Mouse (Mus musculus): ENCODE results near the gene Ptgis. TPM values are rescaled to one million over a fixed set of nuclear protein-coding genes. Genes with fewer than 3 reads are reported as not detected.

Ptgis gene
- polyA plus RNA-seq, 1 experiment from 2014 or later = 0.13 TPM

- no peak for ATAC-seq
- in situ Hi-C loops (cut with MboI; ENCODE audit: low pct_unique_long_range_greater_than_20kb) = no loop called here
- CTCF ChIA-PET = no interaction called here
- H3K27me3 ChIP-seq = no peaks in the 10 kb centered on the region
- DNase-seq (ENCODE audit: low read depth, low spot score) = no peak
- no peak for TF ChIP-seq CTCF (IDR thresholded peaks at IDR 0.05)
- POLR2A ChIA-PET = no interaction called here
These were observed 80.7 kb downstream of the Ptgis start for GRCm38 (mm10) chr2:167159721-167160120.

- in situ Hi-C loops (cut with MboI; ENCODE audit: low pct_unique_long_range_greater_than_20kb) = no loop called here
- ATAC-seq (no peak), DNase-seq (ENCODE audit: low read depth, low spot score) (no peak)
- no peaks in the 10 kb centered on the region for H3K27me3 ChIP-seq
- CTCF ChIA-PET = no interaction called here
- POLR2A ChIA-PET = no interaction called here
- TF ChIP-seq CTCF (IDR thresholded peaks at IDR 0.05) = no peak
These were observed 81.6 kb downstream of the Ptgis start for GRCm38 (mm10) chr2:167158780-167159179.

- no peak for ATAC-seq
These were observed 84.2 kb downstream of the Ptgis start for GRCm38 (mm10) chr2:167156118-167156715.

GRCm38 (mm10) chr2:167155541-167155973 lies 84.8 kb downstream of the Ptgis start:
- in situ Hi-C loops (cut with MboI; ENCODE audit: low pct_unique_long_range_greater_than_20kb) = no loop called here

More at GRCm38 (mm10) chr2:167156118-167156715, 84.2 kb downstream of the Ptgis start:
- in situ Hi-C loops (cut with MboI; ENCODE audit: low pct_unique_long_range_greater_than_20kb) = no loop called here
- CTCF ChIA-PET = no interaction called here
- DNase-seq (ENCODE audit: low read depth, low spot score) = no peak
- no peak for TF ChIP-seq CTCF (IDR thresholded peaks at IDR 0.05)
- no peaks in the 10 kb centered on the region for H3K27me3 ChIP-seq
- POLR2A ChIA-PET = no interaction called here

GRCm38 (mm10) chr2:167150880-167151279 lies 89.5 kb downstream of the Ptgis start:
- POLR2A ChIA-PET = no interaction called here
- no peak for DNase-seq (ENCODE audit: low read depth, low spot score)
- in situ Hi-C loops (cut with MboI; ENCODE audit: low pct_unique_long_range_greater_than_20kb) = no loop called here
- no peak for TF ChIP-seq CTCF (IDR thresholded peaks at IDR 0.05)
- no peaks in the 10 kb centered on the region for H3K27me3 ChIP-seq
- ATAC-seq = no peak
- CTCF ChIA-PET = no interaction called here

More at GRCm38 (mm10) chr2:167155541-167155973, 84.8 kb downstream of the Ptgis start:
- ATAC-seq (no peak), DNase-seq (ENCODE audit: low read depth, low spot score) (no peak)
- no peaks in the 10 kb centered on the region for H3K27me3 ChIP-seq
- ChIA-PET POLR2A (interaction anchor here (1.2 kb wide), 1 partner anchor 10 kb away, joined by 3 read pairs; no protein-coding TSS in a partner anchor), CTCF (no interaction called here)
- no peak for TF ChIP-seq CTCF (IDR thresholded peaks at IDR 0.05)

GRCm38 (mm10) chr2:167150135-167150534 lies 90.3 kb downstream of the Ptgis start:
- CTCF ChIA-PET = no interaction called here
- in situ Hi-C loops (cut with MboI; ENCODE audit: low pct_unique_long_range_greater_than_20kb) = no loop called here

GRCm38 (mm10) chr2:167149035-167149434 lies 91.4 kb downstream of the Ptgis start:
- TF ChIP-seq CTCF (IDR thresholded peaks at IDR 0.05) = no peak
- ATAC-seq (no peak), DNase-seq (ENCODE audit: low read depth, low spot score) (no peak)
- ChIA-PET POLR2A (no interaction called here), CTCF (no interaction called here)
- in situ Hi-C loops (cut with MboI; ENCODE audit: low pct_unique_long_range_greater_than_20kb) = no loop called here
- H3K27me3 ChIP-seq = no peaks in the 10 kb centered on the region

More at GRCm38 (mm10) chr2:167150135-167150534, 90.3 kb downstream of the Ptgis start:
- POLR2A ChIA-PET = interaction anchor here (0.6 kb wide), 1 partner anchor 9 kb away, joined by 3 read pairs; no protein-coding TSS in a partner anchor
- DNase-seq (ENCODE audit: low read depth, low spot score) = no peak
- no peak for ATAC-seq
- no peaks in the 10 kb centered on the region for H3K27me3 ChIP-seq
- no peak for TF ChIP-seq CTCF (IDR thresholded peaks at IDR 0.05)

GRCm38 (mm10) chr2:167147708-167148107 lies 92.7 kb downstream of the Ptgis start:
- DNase-seq (ENCODE audit: low read depth, low spot score) (no peak), ATAC-seq (no peak)
- no peaks in the 10 kb centered on the region for H3K27me3 ChIP-seq
- CTCF ChIA-PET = no interaction called here
- TF ChIP-seq CTCF (IDR thresholded peaks at IDR 0.05) = no peak
- in situ Hi-C loops (cut with MboI; ENCODE audit: low pct_unique_long_range_greater_than_20kb) = no loop called here
- POLR2A ChIA-PET = no interaction called here

GRCm38 (mm10) chr2:167145904-167146303 lies 94.5 kb downstream of the Ptgis start:
- TF ChIP-seq CTCF (IDR thresholded peaks at IDR 0.05) = no peak
- no peaks in the 10 kb centered on the region for H3K27me3 ChIP-seq
- in situ Hi-C loops (cut with MboI; ENCODE audit: low pct_unique_long_range_greater_than_20kb) = no loop called here
- ATAC-seq (no peak), DNase-seq (ENCODE audit: low read depth, low spot score) (no peak)
- ChIA-PET CTCF (no interaction called here), POLR2A (interaction anchor here (1.0 kb wide), 1 partner anchor 9 kb away, joined by 3 read pairs; no protein-coding TSS in a partner anchor)

- CTCF ChIA-PET = interaction anchor here (1.0 to 1.5 kb wide), 2 partner anchors 24 to 72 kb away, joined by 3 to 4 read pairs; no protein-coding TSS in a partner anchor
- H3K27me3 ChIP-seq = no peaks in the 10 kb centered on the region
- POLR2A ChIA-PET = no interaction called here
- ATAC-seq = no peak
- no peak for TF ChIP-seq CTCF (IDR thresholded peaks at IDR 0.05)
- no peak for DNase-seq (ENCODE audit: low read depth, low spot score)
- in situ Hi-C loops (cut with MboI; ENCODE audit: low pct_unique_long_range_greater_than_20kb) = no loop called here
These were observed 95.7 kb downstream of the Ptgis start for GRCm38 (mm10) chr2:167144439-167145307.

- CTCF ChIA-PET = interaction anchor here (1.0 to 1.5 kb wide), 2 partner anchors 25 to 72 kb away, joined by 3 to 4 read pairs; no protein-coding TSS in a partner anchor
- ATAC-seq (no peak), DNase-seq (ENCODE audit: low read depth, low spot score) (no peak)
- POLR2A ChIA-PET = no interaction called here
- H3K27me3 ChIP-seq = no peaks in the 10 kb centered on the region
- TF ChIP-seq CTCF (IDR thresholded peaks at IDR 0.05) = no peak
- in situ Hi-C loops (cut with MboI; ENCODE audit: low pct_unique_long_range_greater_than_20kb) = no loop called here
These were observed 96.5 kb downstream of the Ptgis start for GRCm38 (mm10) chr2:167143914-167144313.
